Mouse (Mus musculus) erythroblast, adult 5-6 weeks (primary cell): ENCODE results near the gene Zfpm1. TPM values are rescaled to one million over a fixed set of nuclear protein-coding genes. Genes with fewer than 3 reads are reported as not detected.
A peak's percentile ranks its signal among the peaks of the same experiment; 100 is the strongest.

ENCODE experiments used
- ATAC-seq: replicated peaks from 2 replicates; pipeline ENCODE4 v1.8.0; 2016; ENCODE audit warnings: moderate number of reproducible peaks, mild to moderate bottlenecking, moderate TSS enrichment, inconsistent platforms; ENCODE audit not compliant: poor library complexity, low FRiP score, severe bottlenecking
- total RNA-seq, 2 experiments: library from RNA; stranded (forward) in 1 of 2; stranded (reverse) in 1 of 2; fragments of 150-400 nt in 1 of 2; fragments of 200-764, 138-1000 nt in 1 of 2; gene quantifications; 2 replicates each; pipeline versions ENCODE4 v1.2.3 to v1.2.4; 2015 to 2017; ENCODE audit warnings: low replicate concordance in 2 of 2

Gene Zfpm1
- total RNA-seq, 2 experiments from 2014 or later = 54.2 to 196 TPM

DNA sequence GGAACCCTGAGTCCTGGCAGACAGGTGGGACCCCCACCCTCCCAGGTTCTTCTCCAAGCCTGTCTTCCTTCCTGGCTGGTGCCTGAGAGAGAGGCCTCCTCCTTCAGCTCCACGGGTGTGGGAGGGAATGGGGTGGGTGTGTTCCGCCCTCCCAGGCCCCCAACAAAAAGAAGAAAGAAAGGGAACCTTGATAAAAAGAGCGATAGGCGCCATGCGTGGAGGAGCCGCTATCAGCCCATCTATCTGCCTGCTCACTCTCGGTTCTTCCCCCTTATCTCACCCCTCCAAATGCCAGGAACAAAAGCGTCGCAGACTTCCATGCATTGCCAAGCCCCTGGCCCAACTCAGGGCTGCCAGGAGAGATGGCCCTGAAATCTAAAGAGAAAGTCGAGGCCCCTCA, 11.5 kb downstream of the Zfpm1 start:
- ATAC-seq = no peak

DNA sequence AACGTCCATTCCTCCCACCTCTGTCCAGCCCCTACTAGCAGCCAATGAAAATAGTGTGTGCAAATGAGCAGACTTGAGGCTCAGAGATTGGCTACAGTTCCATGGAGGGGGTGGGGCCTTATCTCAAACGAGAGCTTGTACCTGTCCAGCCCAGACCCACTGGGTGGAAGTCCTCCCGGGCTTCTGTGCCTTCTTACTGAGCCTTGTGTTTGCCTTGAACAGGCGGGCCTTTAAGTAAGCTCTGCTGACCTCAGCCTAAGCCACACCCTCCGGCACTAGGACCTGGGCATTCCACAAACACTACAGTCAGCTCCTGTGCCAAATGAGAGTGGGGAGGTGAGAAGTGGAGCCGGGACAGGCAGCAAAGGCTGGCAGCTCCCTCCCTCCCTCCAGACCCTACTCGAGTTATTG, 12.3 kb downstream of the Zfpm1 start:
- ATAC-seq = peak; percentile 82

DNA sequence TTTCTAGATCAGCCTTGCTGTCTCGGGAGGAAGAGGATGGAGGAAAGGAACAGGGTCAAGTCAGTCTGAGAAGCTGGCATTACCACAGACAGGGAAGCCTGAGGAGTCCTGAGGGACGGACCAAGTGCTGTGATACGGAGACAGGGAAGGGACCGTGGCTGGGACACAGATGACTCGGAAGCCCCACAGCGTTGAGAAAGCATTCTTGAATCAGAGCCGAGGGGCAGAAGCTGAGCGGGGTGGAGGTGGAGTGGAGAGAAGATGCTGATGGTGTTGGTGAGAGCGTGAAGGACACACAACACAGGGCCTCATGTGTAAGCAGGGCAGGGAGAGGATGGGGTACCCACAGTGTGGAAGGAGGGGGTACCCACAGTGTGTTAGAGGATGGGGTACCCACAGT, 13.4 kb downstream of the Zfpm1 start:
- no peak for ATAC-seq

DNA sequence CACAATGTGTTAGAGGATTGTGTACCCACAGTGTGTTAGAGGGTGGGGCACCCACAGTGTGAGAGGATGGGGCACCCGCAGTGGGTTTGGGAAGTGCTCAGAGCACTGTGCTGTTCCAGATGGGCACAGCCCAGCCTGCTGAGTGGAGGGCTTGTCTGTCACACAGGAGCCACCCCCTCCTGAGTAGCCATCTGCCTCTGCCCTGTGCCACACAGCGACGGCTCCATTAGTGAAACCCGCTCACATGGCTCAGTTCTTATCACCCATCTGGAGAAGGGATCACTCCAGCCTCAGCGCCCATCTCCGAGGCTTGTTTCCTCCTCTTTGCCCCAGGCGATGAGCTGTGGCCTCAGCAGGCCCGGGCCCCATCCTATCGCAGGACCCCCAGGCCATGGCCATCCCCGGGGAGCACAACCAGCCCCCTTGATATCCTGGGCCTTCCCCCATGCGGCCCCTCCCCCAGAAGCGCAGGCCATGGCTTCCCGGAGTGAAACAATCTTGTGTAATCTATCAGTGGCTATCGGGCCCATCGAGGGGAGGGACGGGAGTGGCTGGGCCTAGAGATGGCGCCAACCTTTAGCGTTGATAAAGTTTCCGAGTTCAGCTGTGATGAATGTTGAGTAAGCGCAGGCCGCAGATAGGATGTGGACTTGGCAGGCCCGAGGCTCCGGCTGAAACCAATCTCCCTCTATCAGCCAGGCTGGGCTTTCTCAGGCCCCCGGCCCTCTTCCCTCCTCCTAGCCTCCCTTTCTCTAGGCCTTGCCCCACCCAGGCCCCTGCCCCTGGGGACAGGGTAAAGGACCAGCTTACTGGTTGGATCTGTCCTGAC, 14.4 kb downstream of the Zfpm1 start:
- ATAC-seq = 0 out of 2 replicates have a peak, but pooled peaks have one; percentile 10

DNA sequence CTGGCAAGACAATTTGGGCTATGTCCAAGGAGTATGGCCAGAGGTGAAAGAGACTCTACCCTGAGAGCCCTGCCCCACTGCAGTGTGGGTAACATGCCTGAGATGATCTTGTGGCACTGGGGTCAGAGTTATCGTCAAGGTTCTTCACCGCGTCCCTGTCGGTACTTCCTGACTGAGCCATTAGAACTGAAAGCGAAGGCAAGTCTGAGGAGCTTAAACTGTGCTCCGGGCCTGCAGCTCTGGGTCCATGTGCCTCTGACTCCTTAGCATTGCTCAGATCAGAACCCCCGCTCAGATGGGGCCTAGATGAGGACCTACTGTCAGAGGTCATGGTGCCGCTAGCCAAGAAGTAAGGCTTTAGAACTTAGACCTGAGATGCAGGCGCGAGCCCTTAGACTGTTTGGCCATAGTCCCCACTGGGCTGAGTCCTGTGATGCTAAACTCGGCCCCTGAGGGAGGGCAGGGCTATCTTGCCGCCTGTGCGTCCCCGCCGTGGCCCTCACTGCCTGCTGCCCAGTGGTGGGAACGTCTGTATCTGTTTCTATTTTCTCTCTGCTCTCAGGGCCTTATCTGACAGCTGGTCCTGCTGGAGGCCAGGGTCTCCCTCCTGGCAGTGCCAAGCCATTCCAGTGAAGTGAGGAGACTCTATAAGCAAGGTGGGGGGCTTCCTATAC, 17.8 kb downstream of the Zfpm1 start:
- no peak for ATAC-seq

DNA sequence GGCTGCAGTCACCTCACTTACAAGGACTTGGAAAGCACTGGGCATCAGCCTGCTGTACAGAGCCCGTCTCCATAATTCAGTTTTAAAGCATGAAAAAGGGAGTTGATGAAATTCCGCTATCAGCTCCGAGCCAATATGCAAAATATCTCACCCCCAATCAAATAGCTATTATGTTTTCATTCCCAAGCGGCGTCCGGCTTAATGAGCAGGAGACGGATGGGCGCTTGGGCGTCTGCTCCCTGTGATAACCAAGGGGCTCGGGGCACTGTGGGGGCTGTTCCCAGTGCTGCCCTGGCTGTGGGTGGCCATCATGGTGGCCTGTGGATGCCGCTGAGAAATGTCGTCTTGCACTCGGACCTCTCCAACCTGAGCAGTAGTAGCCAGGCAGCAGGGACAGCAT, 19.1 kb downstream of the Zfpm1 start:
- no peak for ATAC-seq

DNA sequence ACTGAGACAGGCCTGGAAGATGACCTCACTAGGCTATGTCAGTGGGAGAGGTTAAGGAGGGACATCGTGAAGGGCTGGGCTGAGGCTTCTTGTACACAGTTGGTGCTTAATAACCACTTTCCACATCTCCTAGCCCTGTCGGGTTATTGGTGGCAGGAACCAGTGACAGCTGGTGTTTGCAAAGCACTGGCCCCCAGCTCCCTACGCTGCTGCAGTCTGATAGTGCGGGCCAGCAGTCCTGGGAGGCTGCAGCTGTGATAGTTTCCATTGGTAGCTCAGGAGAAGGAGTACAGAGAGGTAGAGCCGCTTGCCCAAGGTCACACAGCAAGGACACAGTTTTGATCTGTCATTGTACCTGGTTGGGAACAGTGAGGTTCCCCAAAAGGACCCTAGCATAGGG, 19.9 kb downstream of the Zfpm1 start:
- ATAC-seq = no peak; the same call in 1 of the 2 replicates

DNA sequence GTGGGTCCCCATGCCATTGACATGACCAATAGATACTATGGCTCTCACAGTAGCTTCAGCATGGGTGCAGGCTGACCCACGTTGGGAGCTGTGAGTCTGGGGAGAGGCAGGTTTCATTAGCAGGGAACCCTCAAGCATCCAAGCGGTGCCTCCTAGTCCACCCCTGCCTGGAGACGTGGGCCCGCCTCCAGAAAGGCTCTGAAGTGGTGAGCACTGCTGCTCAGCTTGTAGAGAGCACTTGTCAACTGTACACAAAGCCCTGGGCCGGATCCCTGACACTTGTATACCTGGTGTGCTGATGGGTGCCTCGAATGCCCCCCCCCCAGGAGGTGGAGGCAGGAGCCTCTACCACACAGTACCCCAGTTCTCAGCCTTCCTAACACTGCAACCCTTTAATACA, 21.5 kb downstream of the Zfpm1 start:
- no peak for ATAC-seq

GRCm38 (mm10) chr8:122304058-122304457, 22.1 kb downstream of the Zfpm1 start:
- peak; percentile 56 for ATAC-seq

- no peak for ATAC-seq
Measured at GRCm38 (mm10) chr8:122306660-122307399, 24.9 kb downstream of the Zfpm1 start.

GRCm38 (mm10) chr8:122307836-122308235, 25.9 kb downstream of the Zfpm1 start:
- no peak for ATAC-seq

DNA sequence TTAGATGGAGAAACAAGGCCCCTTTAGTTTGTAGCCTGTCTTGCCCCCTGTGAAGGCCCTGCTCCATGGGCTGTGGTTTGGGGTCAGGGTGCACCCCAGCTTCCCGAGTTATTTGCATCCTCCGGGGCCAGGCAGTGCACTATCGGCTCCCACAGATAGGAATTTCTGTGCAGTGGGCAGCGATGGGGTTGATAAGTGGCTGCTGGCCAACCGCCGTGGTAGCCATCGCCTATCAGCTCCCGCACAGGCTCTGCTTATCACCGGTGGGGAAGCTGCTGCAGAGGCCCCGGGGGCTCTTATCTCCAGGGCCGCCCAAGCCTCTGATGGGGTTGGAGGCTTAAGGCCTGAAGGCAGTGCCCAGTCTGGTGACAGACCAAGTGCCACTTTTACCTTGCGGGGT, 27.3 kb downstream of the Zfpm1 start:
- peak; percentile 72 for ATAC-seq

DNA sequence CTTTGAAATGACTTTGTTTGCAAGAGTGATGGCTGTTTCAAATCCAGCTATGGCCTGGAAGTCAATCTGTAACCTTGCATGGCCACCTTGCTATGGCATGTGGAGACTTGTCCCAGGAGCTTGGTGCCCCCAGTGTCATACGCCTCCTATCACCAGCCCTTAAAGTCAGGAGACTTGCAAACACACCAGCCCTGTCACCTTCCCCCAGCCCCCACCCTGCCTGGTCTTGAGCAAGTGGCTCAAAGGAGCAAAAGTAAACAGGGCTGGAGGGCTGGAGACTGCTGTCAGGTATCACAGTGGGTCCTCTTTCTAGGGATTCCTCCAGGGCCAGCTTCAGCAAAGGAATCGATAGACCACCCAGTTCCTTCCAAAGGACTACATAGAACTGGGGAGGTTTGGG, 29.2 kb downstream of the Zfpm1 start:
- no peak for ATAC-seq

- no peak for ATAC-seq
Measured at GRCm38 (mm10) chr8:122312553-122312952, 30.6 kb downstream of the Zfpm1 start.

DNA sequence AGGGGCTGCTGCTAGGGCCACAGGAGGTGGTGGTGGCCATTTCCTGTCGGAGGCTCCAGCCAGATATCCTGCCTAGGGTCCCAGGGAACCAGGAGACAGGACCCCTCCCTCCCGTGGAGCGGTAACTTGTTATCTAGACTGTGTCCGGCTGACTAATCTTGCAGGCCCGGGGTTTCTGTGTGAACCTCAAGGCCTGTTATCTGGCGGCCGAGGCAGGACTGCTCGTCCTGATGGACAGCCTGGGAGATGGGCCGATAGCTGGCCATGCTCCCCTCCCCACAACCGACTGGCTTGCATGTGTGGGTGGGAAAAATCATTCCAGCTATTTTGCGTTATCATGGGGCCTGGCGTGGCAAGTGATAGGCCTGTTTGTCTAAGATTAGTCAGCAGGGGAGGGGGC, 31.4 kb downstream of the Zfpm1 start:
- ATAC-seq = no peak

GRCm38 (mm10) chr8:122314899-122315496, 33.1 kb downstream of the Zfpm1 start:
- ATAC-seq = no peak

DNA sequence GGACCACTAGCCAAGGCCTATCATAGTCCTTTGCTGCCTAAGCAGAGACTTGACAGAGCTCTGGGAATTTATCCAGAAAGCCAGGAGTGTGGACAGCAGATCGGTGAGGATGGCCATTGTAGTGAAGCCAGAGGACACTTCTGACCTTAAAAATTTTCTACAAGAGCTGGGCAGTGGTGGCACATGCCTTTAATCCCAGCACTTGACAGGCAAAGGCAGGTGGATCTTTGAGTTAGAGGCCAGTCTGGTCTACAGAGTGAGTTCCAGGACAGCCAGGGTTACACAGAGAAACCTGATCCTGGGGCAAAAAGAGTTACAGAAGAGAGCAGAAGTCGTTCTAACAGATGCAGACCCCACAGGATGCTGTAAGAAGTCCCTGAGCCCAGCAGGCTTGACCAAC, 34.5 kb downstream of the Zfpm1 start:
- no peak for ATAC-seq

DNA sequence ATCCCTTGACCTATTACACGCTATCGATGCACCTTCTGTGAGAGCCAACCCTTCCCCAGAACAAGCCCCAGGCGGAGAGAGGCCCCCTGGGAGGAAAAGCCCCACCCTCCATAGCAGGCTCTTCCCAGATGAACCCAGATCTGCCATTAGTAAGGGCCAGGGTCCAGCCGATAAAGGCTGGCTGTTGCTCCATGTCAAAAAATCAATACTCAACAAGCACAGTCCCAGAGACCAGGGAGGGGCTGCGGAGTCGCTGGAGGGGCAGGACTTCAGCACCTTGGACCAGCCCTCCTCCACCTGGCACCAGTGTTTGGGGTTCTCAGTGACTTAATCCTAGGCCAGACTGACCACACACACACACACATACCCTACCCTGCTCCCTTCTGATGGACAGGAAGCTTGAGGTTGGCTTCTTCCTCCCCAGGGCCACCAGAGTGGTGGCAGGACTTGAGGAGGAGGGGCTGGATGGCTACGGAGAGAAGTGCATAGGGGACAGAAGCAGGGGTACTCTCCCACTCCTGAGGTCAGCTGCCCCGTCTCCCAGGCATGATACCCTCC, 36.1 kb downstream of the Zfpm1 start:
- no peak for ATAC-seq

DNA sequence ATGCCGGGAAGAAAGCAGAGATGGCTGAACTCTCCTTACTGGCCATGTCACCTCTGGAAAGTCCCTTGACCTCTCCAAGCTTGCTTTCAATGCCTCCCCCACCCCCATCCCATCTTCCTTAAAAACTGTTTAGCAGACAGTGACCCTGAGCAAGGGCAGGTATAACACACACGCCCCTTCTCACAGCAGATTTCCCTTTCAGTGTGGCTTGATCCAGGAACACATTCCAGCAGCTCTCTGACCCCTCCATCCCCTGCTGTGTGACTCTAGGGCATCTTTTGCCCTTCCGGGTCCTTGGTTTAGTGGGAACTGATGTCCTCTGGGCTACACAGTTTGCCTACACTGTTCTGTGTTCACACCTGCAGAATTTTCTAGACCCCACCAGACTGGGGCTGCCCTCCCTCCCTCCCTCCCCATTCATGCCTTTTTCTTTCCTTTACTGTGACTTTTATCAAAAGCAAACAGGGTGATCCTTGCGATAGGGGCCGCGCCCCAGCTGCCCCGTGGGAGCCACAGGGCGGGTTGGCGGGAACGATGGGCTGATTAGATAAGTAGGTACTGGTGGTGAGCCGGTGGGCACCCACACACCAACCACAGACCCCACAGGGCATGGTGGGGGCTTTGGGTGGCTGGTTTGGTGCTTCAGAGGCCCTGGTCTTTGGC, 37.2 kb downstream of the Zfpm1 start:
- no peak for ATAC-seq

DNA sequence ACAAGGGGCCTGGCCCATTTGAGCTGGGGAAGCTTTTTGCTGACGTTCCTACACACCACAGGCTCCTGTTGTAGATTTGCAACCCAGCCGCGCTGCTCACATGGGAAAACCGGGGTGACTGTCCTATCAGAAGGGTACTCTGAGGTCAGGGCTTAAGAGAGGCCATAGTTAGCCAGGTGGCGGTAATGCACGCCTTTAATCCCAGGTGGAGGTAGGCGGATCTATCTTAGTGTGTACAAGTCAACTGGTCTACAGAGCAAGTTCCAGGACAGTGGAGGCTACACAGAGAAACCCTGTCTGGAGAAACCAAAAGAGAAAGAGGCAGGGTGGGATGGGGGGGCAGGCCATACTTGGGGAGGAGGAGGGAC, 37.8 kb downstream of the Zfpm1 start:
- no peak for ATAC-seq
